Mouse (Mus musculus) small intestine, adult 2 months (tissue): ENCODE measurements around the gene Abca7. TPM values are rescaled to one million over a fixed set of nuclear protein-coding genes. Genes with fewer than 3 reads are reported as not detected.

Source experiments
- H3K27ac ChIP-seq: fragments of 200-500 bp; 2 replicates; pipeline ENCODE4 v1.5.1; 2012; ENCODE audit warnings: low read depth, low read length, control low read depth, inconsistent platforms; ENCODE audit not compliant: insufficient read depth
- H3K27me3 ChIP-seq: fragments of 200-500 bp; 2 replicates; pipeline ENCODE4 v1.6.1; 2012; ENCODE audit warnings: mild to moderate bottlenecking, moderate library complexity, low read length, inconsistent platforms; ENCODE audit not compliant: control insufficient read depth, insufficient read depth
- H3K36me3 ChIP-seq: fragments of 200-500 bp; 2 replicates; pipeline ENCODE4 v1.6.1; 2012; ENCODE audit warnings: mild to moderate bottlenecking, low read length, control low read depth, inconsistent platforms; ENCODE audit not compliant: control insufficient read depth, insufficient read depth
- H3K4me1 ChIP-seq: fragments of 200-500 bp; 2 replicates; pipeline ENCODE4 v1.6.1; 2012; ENCODE audit warnings: low read length, inconsistent platforms, mixed read lengths; ENCODE audit not compliant: control insufficient read depth, insufficient read depth, insufficient read length
- H3K4me3 ChIP-seq: fragments of 200-500 bp; 2 replicates; pipeline ENCODE4 v1.5.1; 2012; ENCODE audit warnings: low read depth, mild to moderate bottlenecking, control low read depth, inconsistent platforms, low read length, moderate library complexity
- CTCF ChIP-seq: fragments of 200-500 bp; IDR thresholded peaks from 2 replicates; pipeline ENCODE4 v1.5.1; 2012; ENCODE audit warnings: low read depth, mild to moderate bottlenecking, control low read depth, inconsistent platforms, low read length, moderate library complexity, mixed read lengths; ENCODE audit not compliant: insufficient replicate concordance, insufficient read length; ENCODE audit errors: extremely low read depth
- POLR2A ChIP-seq: fragments of 200-500 bp; IDR thresholded peaks from 2 replicates; pipeline ENCODE4 v1.6.1; 2012; ENCODE audit warnings: low read depth, mild to moderate bottlenecking, control low read depth, inconsistent platforms, low read length, moderate library complexity
- WGBS: fragments of 180-500 bp; shearing (Covaris S2); methylation state at CpG from one replicate; pipeline ENCODE4 v1.1.7; 2018; 5-methylcytosine and 5-hydroxymethylcytosine counted together
- polyA plus RNA-seq: library from polyadenylated mRNA; depleted of rRNA; stranded (reverse); fragments of >200 nt; gene quantifications from 2 replicates; pipeline ENCODE4 v1.2.3, GENCODE M21; 2012

Abca7 gene
- polyA plus RNA-seq, 1 experiment, result 33.4 TPM

DNA sequence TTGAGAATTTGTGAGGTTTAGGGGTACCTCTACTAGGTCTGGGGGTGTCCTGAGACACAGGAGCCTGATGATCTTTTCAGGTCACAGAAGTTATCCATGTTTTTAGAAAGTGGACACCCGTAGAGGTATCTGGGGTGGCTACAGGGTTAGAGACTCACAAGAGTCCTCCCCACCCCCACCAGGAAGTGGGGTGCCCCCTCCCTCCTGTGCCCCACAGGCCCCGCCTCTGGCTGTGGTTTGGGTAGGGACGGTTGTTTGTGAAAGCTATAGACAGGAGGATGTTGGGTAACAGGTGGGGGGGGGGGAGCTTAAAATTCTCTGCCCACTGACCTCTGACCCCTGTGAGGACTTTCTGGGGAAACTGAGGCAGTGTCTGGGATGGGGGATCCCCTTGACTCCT, 21.1 kb downstream of the Abca7 start:
- H3K4me3 ChIP-seq, result peak overlapping the region; percentile 69
- H3K27ac ChIP-seq, result peak overlapping the region; percentile 93
- no peaks in the 10 kb centered on the region for H3K27me3 ChIP-seq
- H3K4me1 ChIP-seq, result peaks cover 20% of the 10 kb centered on the region
- 0 out of 2 replicates have a peak, but pooled peaks cover 2% of the 10 kb centered on the region for H3K36me3 ChIP-seq
- TF ChIP-seq POLR2A, result no peak
- 39% methylated on average over 3 of the region's 3 CpGs for WGBS

DNA sequence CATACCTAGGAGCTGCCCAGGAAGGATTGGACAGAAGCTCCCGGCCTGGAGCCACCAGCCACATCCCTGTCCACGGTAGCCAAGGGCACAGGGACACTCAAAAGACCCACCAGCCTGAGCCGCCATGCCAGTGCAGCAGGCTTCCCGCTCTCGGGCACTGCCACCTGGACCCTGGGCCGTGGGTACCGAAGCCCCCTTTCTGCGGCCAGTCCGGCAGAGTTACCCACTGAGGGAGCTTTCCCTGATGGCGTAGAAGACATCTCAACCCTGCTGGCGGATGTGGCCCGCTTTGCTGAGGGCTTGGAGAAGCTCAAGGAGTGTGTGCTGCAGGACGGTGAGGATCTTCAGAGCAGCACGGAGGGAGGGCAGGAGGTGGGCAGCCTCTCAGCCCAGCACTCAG, 21.5 kb downstream of the Abca7 start:
- TF ChIP-seq CTCF (no peak), POLR2A (no peak)
- peak overlapping the region; percentile 60 for H3K4me3 ChIP-seq
- peak overlapping the region; percentile 91 for H3K27ac ChIP-seq
- H3K36me3 ChIP-seq, result 0 out of 2 replicates have a peak, but pooled peaks cover 2% of the 10 kb centered on the region
- no peaks in the 10 kb centered on the region for H3K27me3 ChIP-seq
- 76% methylated on average over 14 of the region's 14 CpGs for WGBS
- peaks cover 20% of the 10 kb centered on the region for H3K4me1 ChIP-seq

- TF ChIP-seq CTCF (no peak), POLR2A (no peak)
- Histone ChIP-seq H3K27me3 (no peaks in the 10 kb centered on the region), H3K27ac (peak overlapping the region; percentile 53), H3K4me3 (peak overlapping the region; percentile 39), H3K4me1 (peaks cover 23% of the 10 kb centered on the region), H3K36me3 (0 out of 2 replicates have a peak, but pooled peaks cover 2% of the 10 kb centered on the region)
- 8% methylated on average over 12 of the region's 15 CpGs for WGBS
Measured at GRCm38 (mm10) chr10:80018739-80019297, 22.5 kb downstream of the Abca7 start.

DNA sequence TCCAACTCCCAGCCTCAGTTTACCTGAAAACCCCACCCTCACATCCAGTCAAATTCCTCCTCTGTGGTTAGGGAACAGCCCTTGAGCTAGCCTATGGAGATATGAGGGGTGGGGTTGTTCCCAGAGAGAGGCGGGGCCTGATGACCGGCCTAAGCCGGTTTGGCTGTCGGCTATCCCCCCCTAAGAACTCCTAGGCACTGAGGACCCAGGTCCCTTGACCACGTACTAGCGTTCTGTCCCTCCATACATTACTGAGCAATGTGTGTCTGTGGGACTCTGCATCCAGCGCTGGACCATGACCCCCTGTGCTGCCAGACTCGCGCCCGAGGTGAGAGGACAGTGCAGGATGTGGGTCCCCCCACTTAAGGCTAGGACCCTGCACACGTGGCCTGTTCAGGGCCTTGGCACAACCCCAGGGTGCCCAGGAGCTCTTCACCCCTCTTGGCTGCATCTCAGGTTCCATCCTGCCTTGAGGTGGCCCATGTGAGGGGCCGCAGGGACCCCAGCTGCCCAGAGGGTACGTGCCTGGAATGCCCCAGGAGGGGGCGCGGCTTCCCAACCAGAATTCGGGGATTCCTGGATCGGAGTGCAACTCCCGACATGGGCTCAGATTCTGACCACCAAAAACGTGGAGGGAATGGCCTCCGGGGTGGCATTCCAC, 23.3 kb downstream of the Abca7 start:
- H3K36me3 ChIP-seq, result 0 out of 2 replicates have a peak, but pooled peaks cover 2% of the 10 kb centered on the region
- TF ChIP-seq CTCF (no peak), POLR2A (no peak)

DNA sequence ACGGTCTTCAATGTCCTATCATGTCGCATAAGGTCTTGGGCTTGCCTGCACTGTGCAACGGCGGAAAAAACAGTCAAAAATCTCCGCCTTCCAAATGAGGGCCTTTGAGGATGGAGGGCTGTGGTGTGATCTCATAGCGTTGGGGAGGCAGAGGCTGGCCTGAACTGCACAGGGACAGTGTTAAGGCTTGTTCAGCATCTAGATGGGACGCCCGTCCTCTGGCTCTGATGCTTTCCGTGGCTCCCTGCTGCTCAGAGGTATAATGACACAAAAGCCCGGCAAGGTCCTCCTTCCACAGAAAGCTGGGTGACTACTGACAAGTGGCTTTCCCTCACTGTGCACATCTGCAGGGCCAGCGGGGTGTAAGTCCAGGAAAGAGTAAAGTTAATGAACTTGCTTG, 23.9 kb downstream of the Abca7 start:
- TF ChIP-seq POLR2A (no peak), CTCF (no peak)
- Histone ChIP-seq H3K27me3 (no peaks in the 10 kb centered on the region), H3K27ac (no peak overlapping the region), H3K36me3 (0 out of 2 replicates have a peak, but pooled peaks cover 2% of the 10 kb centered on the region), H3K4me3 (0 out of 2 replicates have a peak overlapping the region, but pooled peaks have one; percentile 22), H3K4me1 (peaks cover 19% of the 10 kb centered on the region)
- WGBS, result 58% methylated on average over 11 of the region's 11 CpGs

More for the DNA sequence above, 23.3 kb downstream of the Abca7 start:
- H3K4me3 ChIP-seq, result peak overlapping the region; percentile 24
- H3K27ac ChIP-seq, result peak overlapping the region; percentile 13; the same call in 1 of the 2 replicates
- peaks cover 21% of the 10 kb centered on the region for H3K4me1 ChIP-seq
- no peaks in the 10 kb centered on the region for H3K27me3 ChIP-seq
- WGBS, result 41% methylated on average over 20 of the region's 20 CpGs

GRCm38 (mm10) chr10:80020603-80021319, 24.5 kb downstream of the Abca7 start:
- H3K27me3 ChIP-seq, result no peaks in the 10 kb centered on the region
- H3K4me1 ChIP-seq, result peaks cover 23% of the 10 kb centered on the region
- H3K27ac ChIP-seq, result no peak overlapping the region
- WGBS, result 73% methylated on average over 18 of the region's 18 CpGs
- no peaks in the 10 kb centered on the region for H3K36me3 ChIP-seq
- TF ChIP-seq POLR2A (no peak), CTCF (no peak)
- no peak overlapping the region for H3K4me3 ChIP-seq

GRCm38 (mm10) chr10:80021320-80021641, 25.0 kb downstream of the Abca7 start:
- Histone ChIP-seq H3K4me1 (peaks cover 26% of the 10 kb centered on the region), H3K36me3 (no peaks in the 10 kb centered on the region), H3K27ac (no peak overlapping the region), H3K4me3 (no peak overlapping the region), H3K27me3 (no peaks in the 10 kb centered on the region)
- TF ChIP-seq CTCF, result no peak
- TF ChIP-seq POLR2A, result no peak
- WGBS, result 61% methylated on average over 13 of the region's 13 CpGs
